Mouse (Mus musculus): ENCODE measurements at regions not wholly inside any gene's neighbourhood (a gene's known extent, or its start where the extent isn't known, plus 50 kb on each side); places are given as distances from the start of the nearest gene placed in this dataset.

DNA sequence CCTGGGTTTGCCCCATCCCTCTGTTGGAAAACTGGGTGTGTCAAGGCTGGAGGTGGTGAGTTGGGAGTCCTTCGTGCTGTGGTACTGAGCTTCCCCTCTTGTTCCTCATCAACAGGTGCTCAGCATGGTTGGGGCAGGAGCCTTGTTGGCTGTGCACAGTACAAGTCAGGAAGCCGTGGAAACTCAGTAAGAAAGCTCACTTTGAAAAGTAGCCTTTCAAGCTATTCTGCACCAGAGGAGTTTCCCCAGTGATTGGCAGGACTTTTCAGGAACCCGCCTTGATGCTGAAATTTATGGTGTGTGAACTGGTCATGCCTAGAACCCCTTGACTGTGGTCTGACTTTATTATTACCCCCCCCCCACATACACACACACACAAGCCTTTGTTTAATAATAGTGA, 213.9 kb upstream of the Stt3b start:
- Histone ChIP-seq H3K36me3 (ENCODE audit: control insufficient read depth, insufficient read depth, low read length) (no peaks in the 10 kb centered on the region), H3K4me1 (ENCODE audit: control insufficient read depth, insufficient read depth, low read length) (no peaks in the 10 kb centered on the region), H3K27ac (ENCODE audit: insufficient read depth, low read depth, low read length) (no peak overlapping the region), H3K27me3 (replicated peaks; ENCODE audit: control insufficient read depth, insufficient read depth, low read length) (no peaks in the 10 kb centered on the region), H3K4me3 (ENCODE audit: insufficient read depth, low read depth, low read length) (no peak overlapping the region)
- 53% methylated on average over 3 of the region's 3 CpGs for WGBS
- DNase-seq: no peak
- TF ChIP-seq POLR2A (IDR thresholded peaks at IDR 0.05; ENCODE audit: low read depth, low read length): no peak
- no peak for TF ChIP-seq CTCF (conservative IDR thresholded peaks at IDR 0.05; ENCODE audit: insufficient read depth, insufficient read length, low read depth, low read length)

GRCm38 (mm10) chr9:115524591-115524990, 214.4 kb upstream of the Stt3b start:
- no peak for TF ChIP-seq POLR2A (IDR thresholded peaks at IDR 0.05; ENCODE audit: low read depth, low read length)
- TF ChIP-seq CTCF (conservative IDR thresholded peaks at IDR 0.05; ENCODE audit: insufficient read depth, insufficient read length, low read depth, low read length): no peak
- H3K4me1 ChIP-seq (ENCODE audit: control insufficient read depth, insufficient read depth, low read length): no peaks in the 10 kb centered on the region
- no peak for DNase-seq
- no peak overlapping the region for H3K4me3 ChIP-seq (ENCODE audit: insufficient read depth, low read depth, low read length)
- WGBS: 52% methylated on average over 5 of the region's 5 CpGs
- no peaks in the 10 kb centered on the region for H3K36me3 ChIP-seq (ENCODE audit: control insufficient read depth, insufficient read depth, low read length)
- no peak overlapping the region for H3K27ac ChIP-seq (ENCODE audit: insufficient read depth, low read depth, low read length)
- H3K27me3 ChIP-seq (replicated peaks; ENCODE audit: control insufficient read depth, insufficient read depth, low read length): no peaks in the 10 kb centered on the region

- H3K4me3 ChIP-seq (ENCODE audit: insufficient read depth, low read depth, low read length): no peak overlapping the region
- H3K36me3 ChIP-seq (ENCODE audit: control insufficient read depth, insufficient read depth, low read length): no peaks in the 10 kb centered on the region
- TF ChIP-seq CTCF (conservative IDR thresholded peaks at IDR 0.05; ENCODE audit: insufficient read depth, insufficient read length, low read depth, low read length) (no peak), POLR2A (IDR thresholded peaks at IDR 0.05; ENCODE audit: low read depth, low read length) (no peak)
- H3K27ac ChIP-seq (ENCODE audit: insufficient read depth, low read depth, low read length): no peak overlapping the region
- no peaks in the 10 kb centered on the region for H3K4me1 ChIP-seq (ENCODE audit: control insufficient read depth, insufficient read depth, low read length)
- H3K27me3 ChIP-seq (replicated peaks; ENCODE audit: control insufficient read depth, insufficient read depth, low read length): no peaks in the 10 kb centered on the region
- WGBS: 86% methylated on average over 4 of the region's 4 CpGs
- DNase-seq: no peak
Observed at GRCm38 (mm10) chr9:115526322-115526721, 216.1 kb upstream of the Stt3b start.

DNA sequence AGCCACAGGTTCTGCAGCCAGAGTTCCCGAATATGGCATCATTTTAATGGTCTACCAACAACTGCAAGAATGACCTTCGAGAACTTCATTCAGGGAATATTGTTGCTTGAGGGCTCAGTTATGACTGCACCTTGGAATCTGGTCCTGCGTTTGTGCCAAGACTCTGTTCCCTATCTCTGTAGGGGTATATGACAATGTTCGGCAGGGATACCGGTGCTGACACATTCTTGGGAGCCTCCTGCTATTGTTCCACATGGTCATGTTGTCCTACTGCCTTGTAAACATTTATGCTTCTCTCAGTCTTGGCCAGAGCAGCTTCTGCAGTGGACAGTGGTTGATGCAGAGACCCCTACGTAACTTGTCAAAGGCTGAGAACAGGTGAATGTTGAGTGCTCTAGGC, 216.8 kb upstream of the Stt3b start:
- Histone ChIP-seq H3K36me3 (ENCODE audit: control insufficient read depth, insufficient read depth, low read length) (no peaks in the 10 kb centered on the region), H3K27ac (ENCODE audit: insufficient read depth, low read depth, low read length) (no peak overlapping the region), H3K4me1 (ENCODE audit: control insufficient read depth, insufficient read depth, low read length) (no peaks in the 10 kb centered on the region), H3K27me3 (replicated peaks; ENCODE audit: control insufficient read depth, insufficient read depth, low read length) (no peaks in the 10 kb centered on the region), H3K4me3 (ENCODE audit: insufficient read depth, low read depth, low read length) (no peak overlapping the region)
- no peak for TF ChIP-seq CTCF (conservative IDR thresholded peaks at IDR 0.05; ENCODE audit: insufficient read depth, insufficient read length, low read depth, low read length)
- TF ChIP-seq POLR2A (IDR thresholded peaks at IDR 0.05; ENCODE audit: low read depth, low read length): no peak
- no peak for DNase-seq
- 82% methylated on average over 6 of the region's 6 CpGs for WGBS

DNA sequence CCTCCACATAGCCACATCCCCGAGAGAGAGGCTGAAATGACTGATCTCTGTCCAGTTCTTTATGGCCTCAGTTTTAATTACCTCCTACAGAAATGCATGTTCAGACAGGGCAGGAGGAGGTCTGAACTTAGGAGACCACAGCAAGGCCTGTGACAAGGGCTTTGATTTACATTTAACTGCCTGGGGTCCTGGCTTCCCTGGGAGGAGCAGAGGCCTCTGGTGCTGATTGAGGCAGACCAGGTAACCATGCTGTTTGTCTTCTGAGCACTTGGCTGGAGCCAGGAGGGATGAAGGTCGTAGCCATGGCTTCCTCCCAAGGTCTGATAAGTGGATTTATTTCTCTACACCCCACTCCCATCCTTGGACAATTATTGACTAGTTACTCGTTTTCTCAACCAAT, 224.0 kb upstream of the Stt3b start:
- 43% methylated on average over 3 of the region's 3 CpGs for WGBS
- Histone ChIP-seq H3K4me3 (ENCODE audit: insufficient read depth, low read depth, low read length) (no peak overlapping the region), H3K27ac (ENCODE audit: insufficient read depth, low read depth, low read length) (no peak overlapping the region), H3K36me3 (ENCODE audit: control insufficient read depth, insufficient read depth, low read length) (no peaks in the 10 kb centered on the region), H3K27me3 (replicated peaks; ENCODE audit: control insufficient read depth, insufficient read depth, low read length) (no peaks in the 10 kb centered on the region), H3K4me1 (ENCODE audit: control insufficient read depth, insufficient read depth, low read length) (no peaks in the 10 kb centered on the region)
- DNase-seq: no peak
- no peak for TF ChIP-seq POLR2A (IDR thresholded peaks at IDR 0.05; ENCODE audit: low read depth, low read length)

DNA sequence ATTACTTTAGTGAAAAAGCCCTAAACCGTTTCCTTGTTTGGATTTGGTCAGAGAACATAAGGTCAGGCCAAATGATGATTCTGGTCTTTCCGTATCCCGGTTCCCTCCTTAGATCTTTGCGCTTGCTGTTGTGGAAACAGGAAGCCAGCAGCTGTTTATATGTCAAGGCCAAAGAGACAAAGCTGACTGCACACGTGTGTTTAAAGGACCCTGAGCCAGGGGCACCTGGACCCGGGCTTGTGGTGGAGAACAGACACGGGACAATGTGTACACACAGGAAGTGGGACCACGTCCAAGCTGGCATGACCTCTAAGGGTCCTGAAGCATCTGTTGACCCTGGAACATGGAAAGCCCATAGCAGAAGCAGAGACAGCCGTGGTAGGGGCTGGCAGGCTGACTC, 233.4 kb upstream of the Stt3b start:
- H3K4me1 ChIP-seq (ENCODE audit: control insufficient read depth, insufficient read depth, low read length): peaks cover 6% of the 10 kb centered on the region; the same call in 1 of the 2 replicates
- H3K36me3 ChIP-seq (ENCODE audit: control insufficient read depth, insufficient read depth, low read length): no peaks in the 10 kb centered on the region
- no peaks in the 10 kb centered on the region for H3K27me3 ChIP-seq (replicated peaks; ENCODE audit: control insufficient read depth, insufficient read depth, low read length)
- no peak overlapping the region for H3K27ac ChIP-seq (ENCODE audit: insufficient read depth, low read depth, low read length)
- TF ChIP-seq POLR2A (IDR thresholded peaks at IDR 0.05; ENCODE audit: low read depth, low read length): no peak
- H3K4me3 ChIP-seq (ENCODE audit: insufficient read depth, low read depth, low read length): no peak overlapping the region
- DNase-seq: peak; percentile 5
- WGBS: 41% methylated on average over 9 of the region's 9 CpGs

DNA sequence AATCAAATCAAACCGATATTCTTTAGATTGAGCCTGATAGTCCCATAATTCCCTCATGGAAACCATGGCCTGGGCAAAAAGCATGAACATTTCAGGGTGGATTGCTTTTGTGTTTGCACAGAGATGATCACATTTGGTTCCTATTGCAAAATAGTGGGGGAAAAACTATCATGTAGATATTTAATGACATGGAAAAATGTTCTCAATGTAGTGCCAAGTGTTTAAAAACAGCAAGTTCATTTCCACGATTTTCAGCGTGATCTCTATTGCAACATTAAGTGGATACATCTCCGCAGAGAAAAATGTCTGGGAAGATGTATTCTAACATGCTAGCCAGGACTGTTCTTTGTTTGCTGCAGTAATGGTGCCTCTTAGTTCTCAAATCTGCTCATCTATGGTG, 235.0 kb upstream of the Stt3b start:
- Histone ChIP-seq H3K27ac (ENCODE audit: insufficient read depth, low read depth, low read length) (no peak overlapping the region), H3K4me1 (ENCODE audit: control insufficient read depth, insufficient read depth, low read length) (peaks cover 6% of the 10 kb centered on the region; the same call in 1 of the 2 replicates), H3K27me3 (replicated peaks; ENCODE audit: control insufficient read depth, insufficient read depth, low read length) (no peaks in the 10 kb centered on the region), H3K4me3 (ENCODE audit: insufficient read depth, low read depth, low read length) (no peak overlapping the region), H3K36me3 (ENCODE audit: control insufficient read depth, insufficient read depth, low read length) (no peaks in the 10 kb centered on the region)
- no peak for DNase-seq
- 89% methylated on average over 4 of the region's 4 CpGs for WGBS
- TF ChIP-seq POLR2A (IDR thresholded peaks at IDR 0.05; ENCODE audit: low read depth, low read length) (no peak), CTCF (conservative IDR thresholded peaks at IDR 0.05; ENCODE audit: insufficient read depth, insufficient read length, low read depth, low read length) (no peak)

DNA sequence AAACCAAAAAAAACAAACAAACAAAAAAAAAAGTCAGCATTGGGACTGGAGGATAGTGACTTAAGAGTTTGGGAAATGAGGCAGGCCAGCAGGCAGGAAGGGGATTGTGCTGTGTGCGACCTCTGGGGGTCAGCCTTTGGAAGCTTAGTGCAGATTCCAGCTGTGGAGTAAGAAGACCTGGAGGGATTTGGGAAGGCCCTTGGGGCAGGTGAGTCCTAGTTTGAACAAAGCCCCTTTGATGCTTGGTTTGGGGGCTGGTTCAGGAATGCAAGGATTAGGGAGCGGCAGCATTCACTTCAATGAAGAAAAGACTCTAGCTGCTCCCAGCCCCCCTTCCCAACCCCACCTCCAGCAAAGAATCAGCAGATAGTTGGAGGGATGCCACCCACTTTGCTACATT, 235.6 kb upstream of the Stt3b start:
- no peak for DNase-seq
- H3K4me3 ChIP-seq (ENCODE audit: insufficient read depth, low read depth, low read length): no peak overlapping the region
- peaks cover 6% of the 10 kb centered on the region; the same call in 1 of the 2 replicates for H3K4me1 ChIP-seq (ENCODE audit: control insufficient read depth, insufficient read depth, low read length)
- no peak for TF ChIP-seq POLR2A (IDR thresholded peaks at IDR 0.05; ENCODE audit: low read depth, low read length)
- TF ChIP-seq CTCF (conservative IDR thresholded peaks at IDR 0.05; ENCODE audit: insufficient read depth, insufficient read length, low read depth, low read length): no peak
- 94% methylated on average over 2 of the region's 2 CpGs for WGBS
- H3K27ac ChIP-seq (ENCODE audit: insufficient read depth, low read depth, low read length): no peak overlapping the region
- no peaks in the 10 kb centered on the region for H3K27me3 ChIP-seq (replicated peaks; ENCODE audit: control insufficient read depth, insufficient read depth, low read length)
- H3K36me3 ChIP-seq (ENCODE audit: control insufficient read depth, insufficient read depth, low read length): no peaks in the 10 kb centered on the region
